Mouse (Mus musculus) lung, postnatal 0 days (tissue): Measurements from ENCODE around the gene Axin1.

Source experiments
- CTCF ChIP-seq: IDR thresholded peaks from 2 replicates; pipeline ENCODE4 v1.5.1; 2016; ENCODE audit warnings: antibody characterized with exemption, mild to moderate bottlenecking
- EP300 ChIP-seq: IDR thresholded peaks from 2 replicates; pipeline ENCODE4 v1.6.1; 2016; ENCODE audit warnings: antibody characterized with exemption, mild to moderate bottlenecking, control low read depth

DNA sequence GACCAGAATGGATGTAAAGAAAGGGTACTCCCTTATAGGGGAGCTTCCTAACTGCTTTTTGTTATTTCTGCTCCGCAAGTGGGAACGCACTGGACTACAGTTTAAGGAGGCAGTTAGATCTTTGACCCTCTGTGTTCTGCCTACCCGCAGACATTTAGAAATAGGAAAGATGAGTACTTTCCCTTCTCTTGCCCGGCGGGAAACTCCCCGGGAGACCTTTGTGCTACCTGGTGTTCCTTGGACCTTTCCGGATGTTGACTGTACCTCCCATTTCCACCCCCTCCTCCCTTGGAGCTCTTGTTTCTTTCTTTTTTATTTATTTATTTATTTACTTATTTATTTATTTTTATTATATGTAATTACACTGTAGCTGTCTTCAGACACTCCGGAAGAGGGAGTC lies 24.4 kb upstream of the Axin1 start:
- no peak for TF ChIP-seq CTCF
- no peak for TF ChIP-seq EP300
